Mouse (Mus musculus) G1E-ER4 (cell line): ENCODE data around the gene Cnnm2. TPM values are rescaled to one million over a fixed set of nuclear protein-coding genes. Genes with fewer than 3 reads are reported as not detected.

Experiments
- GATA1 ChIP-seq: IDR thresholded peaks from one replicate; pipeline ENCODE4 v1.8.0; 2012; ENCODE audit warnings: low read length, inconsistent platforms
- polyA plus RNA-seq: library from polyadenylated mRNA; stranded (reverse); fragments of >175 nt; gene quantifications from 2 replicates; pipeline ENCODE4 v1.2.3, GENCODE M21; 2012

Gene Cnnm2
- polyA plus RNA-seq, 1 experiment, result 40.8 TPM

GRCm38 (mm10) chr19:46904907-46905306, 143.5 kb downstream of the Cnnm2 start:
- TF ChIP-seq GATA1, result no peak

DNA sequence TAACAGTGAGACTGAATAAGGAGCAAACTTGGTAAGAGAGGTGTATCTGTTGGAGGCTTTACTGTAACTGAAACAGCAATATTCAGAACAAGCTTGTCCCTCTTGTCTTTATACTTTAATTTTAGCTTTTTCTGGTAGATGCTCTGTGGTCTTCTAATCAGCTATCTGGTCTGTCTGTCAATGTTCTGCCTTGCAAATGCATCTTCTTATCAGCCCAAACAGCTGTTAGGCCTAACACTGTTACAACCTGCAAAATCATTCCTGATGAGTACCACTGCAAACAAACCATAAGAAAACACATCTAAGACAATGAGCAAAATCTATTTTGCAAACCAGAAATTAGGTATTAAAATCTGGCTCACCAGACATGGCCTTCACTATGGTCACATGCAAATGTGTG, 144.0 kb downstream of the Cnnm2 start:
- TF ChIP-seq GATA1, result peak; percentile 73

DNA sequence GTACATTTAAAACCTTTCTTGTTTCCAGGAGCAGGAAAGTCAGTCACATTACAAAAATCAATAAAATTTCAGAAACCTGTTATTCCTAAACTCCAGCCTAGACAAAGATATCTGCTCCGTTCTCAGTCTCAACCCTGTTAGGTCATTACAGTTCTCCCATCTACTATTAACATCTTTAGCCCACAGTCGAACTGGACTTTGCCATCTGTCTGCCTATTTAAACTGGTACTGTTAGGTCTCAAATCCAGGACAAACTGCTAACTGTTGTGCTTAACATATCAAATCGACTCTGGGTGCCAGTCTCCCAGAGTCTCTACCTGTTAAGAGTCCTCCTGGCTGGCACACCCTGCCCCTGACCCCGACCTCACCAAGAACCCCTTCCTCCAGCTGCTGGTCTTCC, 144.6 kb downstream of the Cnnm2 start:
- TF ChIP-seq GATA1, result no peak

GRCm38 (mm10) chr19:46908207-46908606, 146.8 kb downstream of the Cnnm2 start:
- TF ChIP-seq GATA1, result no peak

GRCm38 (mm10) chr19:46908977-46909376, 147.6 kb downstream of the Cnnm2 start:
- TF ChIP-seq GATA1, result no peak

DNA sequence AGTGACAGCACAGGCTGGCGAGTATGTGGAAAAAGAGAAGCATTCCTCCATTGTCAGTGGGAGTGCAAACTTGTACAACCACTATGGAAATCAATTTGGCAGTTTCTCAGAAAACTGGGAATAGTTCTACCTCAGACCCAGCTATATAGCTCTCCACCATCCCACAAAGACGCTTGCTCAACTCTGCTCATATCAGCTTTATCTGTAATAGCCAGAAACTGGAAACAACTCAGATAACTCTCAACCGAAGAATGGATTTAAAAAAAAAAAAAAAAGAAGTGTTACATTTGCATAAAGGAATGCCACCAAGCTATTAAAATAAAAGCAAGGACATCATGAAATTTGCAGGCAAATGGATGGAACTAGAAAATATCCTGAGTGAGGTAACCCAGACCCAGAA, 150.1 kb downstream of the Cnnm2 start:
- TF ChIP-seq GATA1, result no peak

- TF ChIP-seq GATA1, result no peak
Observed at GRCm38 (mm10) chr19:46913626-46914025, 152.2 kb downstream of the Cnnm2 start.

DNA sequence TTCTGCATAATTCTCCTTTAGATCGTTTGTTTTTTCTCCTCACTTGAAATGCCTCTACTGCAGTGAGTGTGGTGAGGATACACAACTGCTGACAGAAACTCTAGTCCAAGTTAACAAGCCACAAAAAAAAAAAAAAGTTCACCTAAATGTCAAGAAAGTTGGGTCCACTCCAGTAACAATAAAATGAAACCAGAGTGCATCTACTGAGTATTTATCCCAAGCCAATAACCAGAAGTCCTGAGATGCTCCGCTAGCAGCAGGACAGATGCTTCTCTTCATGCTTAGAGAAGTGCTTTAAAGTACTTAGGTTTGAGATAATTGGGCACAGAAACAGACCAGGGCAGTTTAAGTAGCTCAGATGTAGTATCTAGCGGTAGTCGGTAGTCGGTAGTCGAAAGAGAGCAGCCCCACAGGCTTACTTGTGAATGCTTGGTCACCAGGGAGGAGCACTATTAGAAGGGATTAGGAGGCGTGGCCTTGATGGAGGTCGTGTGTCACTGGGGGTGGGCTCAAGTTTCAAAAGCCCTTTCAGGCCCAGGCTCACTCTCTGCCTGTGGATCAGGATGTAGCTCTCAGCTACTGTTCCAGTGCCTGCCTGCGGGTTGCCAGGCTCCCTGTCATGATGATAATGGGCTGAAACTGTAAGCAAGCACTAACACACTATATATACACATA, 154.1 kb downstream of the Cnnm2 start:
- TF ChIP-seq GATA1, result no peak

- TF ChIP-seq GATA1, result no peak
Observed at GRCm38 (mm10) chr19:46920571-46920970, 159.2 kb downstream of the Cnnm2 start.

GRCm38 (mm10) chr19:46926357-46926756, 165.0 kb downstream of the Cnnm2 start:
- no peak for TF ChIP-seq GATA1

GRCm38 (mm10) chr19:46926951-46927350, 165.6 kb downstream of the Cnnm2 start:
- TF ChIP-seq GATA1, result no peak

- no peak for TF ChIP-seq GATA1
Observed at GRCm38 (mm10) chr19:46928136-46928535, 166.7 kb downstream of the Cnnm2 start.

- TF ChIP-seq GATA1, result no peak
Observed at GRCm38 (mm10) chr19:46929044-46929587, 167.7 kb downstream of the Cnnm2 start.

Other genes with a start within 250 kb of the Cnnm2 start
- gene Arl3, start 188.4 kb upstream of the Cnnm2 start, polyA plus RNA-seq, result 12.1 and 15.9 TPM in 2 replicates
- 0.84 and 2.1 TPM in 2 replicates for gene Sfxn2, start 188.2 kb upstream of the Cnnm2 start, polyA plus RNA-seq
- gene Wbp1l, start 162.5 kb upstream of the Cnnm2 start, polyA plus RNA-seq, result 53.8 and 55.9 TPM in 2 replicates
- not detected in 2 replicates for gene Cyp17a1, start 88.4 kb upstream of the Cnnm2 start, polyA plus RNA-seq
- 1.3 and 1.4 TPM in 2 replicates for gene Borcs7, start 71.7 kb upstream of the Cnnm2 start, polyA plus RNA-seq
- not detected in 2 replicates for gene As3mt, start 54.1 kb upstream of the Cnnm2 start, polyA plus RNA-seq